Mouse (Mus musculus) kidney, adult 2 months (tissue): ENCODE results near the gene Gm20481.

Experiments
- CTCF ChIP-seq: fragments of 200-500 bp; conservative IDR thresholded peaks from 2 replicates; pipeline ENCODE4 v1.5.1; 2011; ENCODE audit warnings: low read depth, mild to moderate bottlenecking, control low read depth, low read length, moderate library complexity, mixed read lengths; ENCODE audit not compliant: insufficient read depth, insufficient read length
- POLR2A ChIP-seq: fragments of 200-500 bp; IDR thresholded peaks from one replicate; pipeline ENCODE4 v1.6.1; 2011; ENCODE audit warnings: low read depth, low read length, control low read depth

DNA sequence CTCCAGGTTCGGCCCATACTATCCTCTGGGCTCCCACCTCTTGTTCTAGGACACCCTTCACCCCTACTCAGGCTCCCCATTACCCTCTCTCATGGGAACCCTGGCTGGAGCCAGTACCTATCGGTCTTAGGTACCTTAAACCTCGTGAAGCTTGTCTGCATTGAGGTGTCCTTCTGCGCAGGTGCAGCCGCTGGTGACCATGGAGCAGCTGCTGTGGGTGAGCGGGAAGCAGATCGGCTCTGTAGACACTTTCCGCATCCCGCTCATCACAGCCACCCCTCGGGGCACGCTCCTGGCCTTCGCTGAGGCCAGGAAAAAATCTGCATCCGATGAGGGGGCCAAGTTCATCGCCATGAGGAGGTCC is 38.0 kb upstream of the Gm20481 start:
- no peak for TF ChIP-seq CTCF
- no peak for TF ChIP-seq POLR2A
